Mouse (Mus musculus) small intestine, adult 2 months (tissue): ENCODE measurements around the gene Ppargc1a.

Experiments used
- CTCF ChIP-seq: fragments of 200-500 bp; IDR thresholded peaks from 2 replicates; pipeline ENCODE4 v1.5.1; 2012; ENCODE audit warnings: low read depth, mild to moderate bottlenecking, control low read depth, inconsistent platforms, low read length, moderate library complexity, mixed read lengths; ENCODE audit not compliant: insufficient replicate concordance, insufficient read length; ENCODE audit errors: extremely low read depth
- POLR2A ChIP-seq: fragments of 200-500 bp; IDR thresholded peaks from 2 replicates; pipeline ENCODE4 v1.6.1; 2012; ENCODE audit warnings: low read depth, mild to moderate bottlenecking, control low read depth, inconsistent platforms, low read length, moderate library complexity

DNA sequence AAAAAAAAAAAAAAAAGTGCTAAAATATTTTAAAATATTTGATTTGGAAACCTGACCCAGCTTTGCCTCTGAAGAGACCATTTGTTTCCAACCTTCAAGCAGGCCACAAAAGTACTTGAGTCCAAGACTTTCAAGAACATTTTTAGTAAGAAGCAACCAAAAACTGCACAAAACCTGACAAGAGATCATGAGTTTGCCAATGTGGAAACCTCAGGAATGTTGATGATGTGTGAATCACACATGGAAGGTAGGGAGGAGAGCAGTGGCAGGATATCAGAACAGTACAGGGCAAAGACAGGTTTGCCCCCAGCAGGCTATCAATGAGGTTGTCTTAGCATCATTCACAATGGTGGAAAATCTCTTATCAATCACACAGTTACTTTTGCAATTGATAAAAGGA, 2.5 kb downstream of the Ppargc1a start:
- TF ChIP-seq CTCF, result no peak
- TF ChIP-seq POLR2A, result no peak
